Mouse (Mus musculus): ENCODE results near the gene Ager. TPM values are rescaled to one million over a fixed set of nuclear protein-coding genes. Genes with fewer than 3 reads are reported as not detected.

Gene Ager
- total and polyA plus RNA-seq, 2 experiments from 2014 or later = 2.0 to 2.1 TPM

- H3K27me3 ChIP-seq (ENCODE audit: insufficient read depth, low read length) = no peaks in the 10 kb centered on the region
- DNase-seq (ENCODE audit: low spot score) = no peak
- WGBS = 11% methylated on average over 12 of the region's 12 CpGs
- H3K9ac ChIP-seq (replicated peaks; ENCODE audit: low read length, poor library complexity, severe bottlenecking) = peak overlapping the region; percentile 54
- no peaks in the 10 kb centered on the region for H3K36me3 ChIP-seq (ENCODE audit: insufficient read depth, low read length)
- no peak for ATAC-seq (ENCODE audit: low FRiP score)
- peaks cover 15% of the 10 kb centered on the region for H3K4me1 ChIP-seq (ENCODE audit: insufficient read depth, low read length)
- no peak for TF ChIP-seq CTCF (IDR thresholded peaks at IDR 0.05)
- H3K4me3 ChIP-seq (ENCODE audit: low read depth, low read length) = peak overlapping the region; percentile 74
- peak overlapping the region; percentile 89 for H3K4me2 ChIP-seq (ENCODE audit: low read depth, low read length, poor library complexity, severe bottlenecking)
- no peak overlapping the region for H3K27ac ChIP-seq (ENCODE audit: low read depth, low read length)
- no peaks in the 10 kb centered on the region for H3K9me3 ChIP-seq (ENCODE audit: low read length)
Measured at GRCm38 (mm10) chr17:34631647-34632046, 34.0 kb downstream of the Ager start.

- Histone ChIP-seq H3K9me3 (ENCODE audit: low read length) (no peaks in the 10 kb centered on the region), H3K36me3 (ENCODE audit: insufficient read depth, low read length) (no peaks in the 10 kb centered on the region), H3K27ac (ENCODE audit: low read depth, low read length) (no peak overlapping the region), H3K9ac (replicated peaks; ENCODE audit: low read length, poor library complexity, severe bottlenecking) (peak overlapping the region; percentile 54; the same call in 1 of the 2 replicates), H3K4me2 (ENCODE audit: low read depth, low read length, poor library complexity, severe bottlenecking) (peak overlapping the region; percentile 89), H3K27me3 (ENCODE audit: insufficient read depth, low read length) (no peaks in the 10 kb centered on the region), H3K4me3 (ENCODE audit: low read depth, low read length) (peak overlapping the region; percentile 74), H3K4me1 (ENCODE audit: insufficient read depth, low read length) (peaks cover 15% of the 10 kb centered on the region)
- DNase-seq (ENCODE audit: low spot score) (peak; percentile 59), ATAC-seq (ENCODE audit: low FRiP score) (no peak)
- no peak for TF ChIP-seq CTCF (IDR thresholded peaks at IDR 0.05)
- 5% methylated on average over 26 of the region's 26 CpGs for WGBS
Measured at GRCm38 (mm10) chr17:34632261-34632691, 34.6 kb downstream of the Ager start.

- no peaks in the 10 kb centered on the region for H3K9me3 ChIP-seq (ENCODE audit: low read length)
- ATAC-seq (ENCODE audit: low FRiP score) = no peak
- no peaks in the 10 kb centered on the region for H3K36me3 ChIP-seq (ENCODE audit: insufficient read depth, low read length)
- H3K4me1 ChIP-seq (ENCODE audit: insufficient read depth, low read length) = peaks cover 4% of the 10 kb centered on the region; the same call in 1 of the 2 replicates
- no peak overlapping the region for H3K4me3 ChIP-seq (ENCODE audit: low read depth, low read length)
- H3K4me2 ChIP-seq (ENCODE audit: low read depth, low read length, poor library complexity, severe bottlenecking) = no peak overlapping the region
- no peaks in the 10 kb centered on the region for H3K27me3 ChIP-seq (ENCODE audit: insufficient read depth, low read length)
- no peak for TF ChIP-seq CTCF (IDR thresholded peaks at IDR 0.05)
- 76% methylated on average over 2 of the region's 2 CpGs for WGBS
- no peak for DNase-seq (ENCODE audit: low spot score)
- no peak overlapping the region for H3K27ac ChIP-seq (ENCODE audit: low read depth, low read length)
- H3K9ac ChIP-seq (replicated peaks; ENCODE audit: low read length, poor library complexity, severe bottlenecking) = no peak overlapping the region
Measured at GRCm38 (mm10) chr17:34635671-34636070, 38.0 kb downstream of the Ager start.

- H3K4me2 ChIP-seq (ENCODE audit: low read depth, low read length, poor library complexity, severe bottlenecking) = no peak overlapping the region
- no peaks in the 10 kb centered on the region for H3K4me1 ChIP-seq (ENCODE audit: insufficient read depth, low read length)
- no peaks in the 10 kb centered on the region for H3K9me3 ChIP-seq (ENCODE audit: low read length)
- 57% methylated on average over 3 of the region's 3 CpGs for WGBS
- TF ChIP-seq CTCF (IDR thresholded peaks at IDR 0.05) = no peak
- H3K4me3 ChIP-seq (ENCODE audit: low read depth, low read length) = no peak overlapping the region
- H3K9ac ChIP-seq (replicated peaks; ENCODE audit: low read length, poor library complexity, severe bottlenecking) = no peak overlapping the region
- ATAC-seq (ENCODE audit: low FRiP score) = no peak
- DNase-seq (ENCODE audit: low spot score) = no peak
- no peaks in the 10 kb centered on the region for H3K27me3 ChIP-seq (ENCODE audit: insufficient read depth, low read length)
- H3K27ac ChIP-seq (ENCODE audit: low read depth, low read length) = no peak overlapping the region
- H3K36me3 ChIP-seq (ENCODE audit: insufficient read depth, low read length) = no peaks in the 10 kb centered on the region
Measured at GRCm38 (mm10) chr17:34637459-34637858, 39.8 kb downstream of the Ager start.

- Histone ChIP-seq H3K27ac (ENCODE audit: low read depth, low read length) (no peak overlapping the region), H3K4me2 (ENCODE audit: low read depth, low read length, poor library complexity, severe bottlenecking) (no peak overlapping the region), H3K9ac (replicated peaks; ENCODE audit: low read length, poor library complexity, severe bottlenecking) (no peak overlapping the region), H3K4me3 (ENCODE audit: low read depth, low read length) (no peak overlapping the region), H3K9me3 (ENCODE audit: low read length) (no peaks in the 10 kb centered on the region), H3K36me3 (ENCODE audit: insufficient read depth, low read length) (no peaks in the 10 kb centered on the region), H3K27me3 (ENCODE audit: insufficient read depth, low read length) (no peaks in the 10 kb centered on the region), H3K4me1 (ENCODE audit: insufficient read depth, low read length) (no peaks in the 10 kb centered on the region)
- no peak for TF ChIP-seq CTCF (IDR thresholded peaks at IDR 0.05)
- WGBS = 84% methylated on average over 7 of the region's 7 CpGs
- DNase-seq (ENCODE audit: low spot score) = no peak
- no peak for ATAC-seq (ENCODE audit: low FRiP score)
Measured at GRCm38 (mm10) chr17:34639461-34640255, 42.0 kb downstream of the Ager start.
